Mouse (Mus musculus): Measurements from ENCODE around the gene Gm5129.

DNA sequence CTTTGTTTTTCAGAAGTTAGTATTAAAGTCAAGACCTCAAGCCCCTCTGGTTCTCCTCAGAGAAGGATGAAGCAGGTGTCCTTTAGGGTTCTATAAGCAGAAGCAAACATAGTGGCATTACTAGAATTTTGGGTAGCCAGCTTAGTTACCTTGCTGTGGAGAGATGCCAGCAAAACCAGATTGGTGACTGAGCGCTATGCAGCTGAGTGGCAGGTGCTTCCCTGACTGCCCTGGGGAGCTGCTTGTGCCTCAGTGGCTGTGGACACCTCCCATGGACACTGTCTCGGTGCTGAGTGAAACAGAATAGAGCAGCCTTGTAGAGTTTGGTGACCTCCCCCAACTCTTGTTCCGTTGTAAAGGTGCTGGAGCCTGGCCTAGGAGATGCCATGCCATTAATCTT is 46.5 kb upstream of the Gm5129 start:
- TF ChIP-seq CHD2 (IDR thresholded peaks at IDR 0.05; ENCODE audit: low read depth, low read length) (no peak), HCFC1 (IDR thresholded peaks at IDR 0.05; ENCODE audit: borderline replicate concordance, insufficient read depth, low read length) (no peak), ZC3H11A (IDR thresholded peaks at IDR 0.05; ENCODE audit: borderline replicate concordance, low read depth, low read length) (no peak)

Measured in ES-E14 (cell line).